Mouse (Mus musculus) brain, embryonic 18.5 days (tissue): ENCODE data around the gene Slf2.

ENCODE experiments used
- DNase-seq: peaks from one replicate; pipeline ENCODE4 v3.0.0-alpha.2; 2012; ENCODE audit warnings: low read depth, low spot score

Slf2 gene

DNA sequence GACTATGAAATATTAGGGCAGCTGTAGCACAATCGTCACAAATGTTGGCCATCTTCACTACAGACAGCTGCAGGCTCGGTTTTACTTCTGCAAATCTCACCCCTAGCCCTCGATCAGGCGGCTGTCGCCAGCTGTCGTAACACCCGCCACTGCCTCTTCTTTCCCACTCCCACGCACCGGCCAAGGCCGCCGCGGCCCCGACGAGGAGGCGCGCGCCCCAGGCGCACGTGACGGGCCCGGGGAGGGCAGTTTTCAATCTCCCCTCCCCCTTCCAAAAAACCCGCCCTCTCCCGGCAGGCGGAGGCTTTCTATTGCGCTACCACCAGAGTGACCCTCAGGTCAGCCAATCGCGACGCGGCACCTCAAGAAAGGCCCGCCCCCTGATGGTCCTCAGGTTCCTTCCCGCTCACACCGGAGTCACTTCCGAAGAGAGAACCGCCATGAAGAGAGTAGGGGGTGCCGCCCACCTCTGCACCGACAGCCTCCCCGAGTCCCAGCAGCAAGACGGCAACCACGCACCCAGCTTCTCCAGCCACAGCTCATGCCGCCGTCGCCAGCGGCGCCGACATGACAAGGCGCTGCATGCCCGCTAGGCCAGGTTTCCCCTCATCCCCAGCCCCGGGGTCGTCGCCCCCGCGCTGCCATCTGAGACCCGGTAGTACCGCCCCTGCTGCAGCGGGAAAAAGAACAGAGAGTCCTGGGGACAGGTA is at the start of gene Slf2:
Slf2 (plus strand) TSS at position 408 of the 710 bp plus-strand sequence.
- DNase-seq = peak; percentile 96

DNA sequence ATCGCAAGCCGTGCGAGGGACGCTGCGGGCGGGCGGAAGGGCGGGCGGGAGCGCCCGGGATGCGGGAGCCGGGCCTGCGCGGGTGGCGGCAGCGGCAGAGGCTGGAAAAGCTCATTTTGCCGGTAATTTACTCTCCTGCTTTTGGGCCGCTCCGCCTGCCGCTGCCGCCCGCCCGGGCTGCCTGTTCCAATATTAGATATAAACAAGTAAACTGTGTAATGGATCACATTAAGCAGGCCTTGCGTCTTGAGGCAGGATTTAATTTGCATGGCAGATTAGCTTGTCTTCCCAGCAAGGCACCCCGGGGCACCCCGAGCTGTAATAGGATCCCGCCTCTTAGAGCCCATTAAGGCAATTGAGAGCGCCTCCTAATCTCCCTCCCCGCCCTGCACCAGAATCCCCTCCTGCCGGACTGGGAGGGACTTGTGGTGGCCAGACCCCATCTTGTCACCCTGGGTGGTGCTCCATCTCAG is 48.4 kb upstream of the Slf2 start:
- DNase-seq = no peak

DNA sequence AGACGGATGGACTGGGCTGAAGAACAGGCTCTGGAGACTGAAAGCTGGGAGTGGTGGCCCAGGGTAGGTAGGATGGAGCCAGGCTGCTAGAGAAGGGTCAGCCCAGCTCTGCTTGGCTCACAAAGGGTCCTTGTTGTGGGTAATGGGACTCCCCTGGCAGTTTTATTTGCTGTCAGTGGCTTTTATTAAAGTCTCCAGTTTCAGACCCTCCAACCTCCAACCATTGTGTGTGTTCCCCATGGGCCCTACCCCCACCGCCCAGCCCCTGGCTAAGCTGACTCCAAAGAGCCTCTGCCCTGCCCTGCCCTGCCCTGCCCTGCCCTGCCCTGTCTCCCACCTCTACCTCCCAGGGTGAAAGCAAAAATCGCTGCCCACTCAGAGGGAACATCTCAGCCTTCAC is 46.6 kb upstream of the Slf2 start:
- no peak for DNase-seq

DNA sequence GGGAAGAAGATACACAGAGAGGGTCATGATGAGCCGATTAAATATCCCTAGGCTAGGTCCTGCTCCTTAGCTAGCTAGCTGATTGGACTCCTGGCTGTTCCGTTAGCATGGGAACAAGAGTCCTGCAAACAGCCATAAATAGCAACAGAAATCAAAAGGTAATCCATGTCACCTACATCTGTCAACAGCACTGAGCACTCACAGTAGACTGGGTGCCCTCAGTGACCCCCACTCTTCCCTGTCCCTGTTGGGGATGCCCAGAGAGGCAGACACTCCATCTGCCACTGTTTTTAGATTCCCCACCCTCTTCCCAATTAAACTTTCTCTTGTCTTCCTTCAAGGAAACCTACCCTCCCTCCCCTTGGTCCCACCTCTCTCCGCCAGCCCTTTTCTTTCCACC is 44.5 kb upstream of the Slf2 start:
- DNase-seq = no peak

DNA sequence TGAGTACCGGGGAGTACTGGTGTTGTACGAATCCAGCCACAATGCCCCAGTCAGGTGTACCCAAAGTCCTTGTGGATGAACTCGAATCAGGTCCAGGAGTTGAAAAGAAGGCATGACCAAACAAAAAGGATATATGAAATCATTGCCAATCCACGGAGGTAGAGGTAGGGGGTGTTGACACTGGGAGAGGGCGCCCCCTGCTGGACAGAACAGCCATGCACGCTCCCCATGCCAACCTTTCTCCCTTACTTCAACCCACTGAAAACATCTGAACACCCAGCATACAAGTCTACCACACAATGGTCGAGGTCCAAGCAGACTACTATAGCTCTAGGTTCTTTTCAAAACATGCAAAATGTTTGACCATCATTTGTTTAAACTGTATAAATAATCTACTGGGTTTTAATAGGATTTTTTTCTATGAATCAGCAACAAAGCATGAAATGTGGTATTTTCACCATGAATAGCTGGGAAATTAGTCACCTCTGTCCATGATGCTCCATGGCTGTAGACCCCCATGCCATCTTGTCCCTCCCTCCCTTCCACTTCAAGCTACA is 43.2 kb upstream of the Slf2 start:
- DNase-seq = no peak

DNA sequence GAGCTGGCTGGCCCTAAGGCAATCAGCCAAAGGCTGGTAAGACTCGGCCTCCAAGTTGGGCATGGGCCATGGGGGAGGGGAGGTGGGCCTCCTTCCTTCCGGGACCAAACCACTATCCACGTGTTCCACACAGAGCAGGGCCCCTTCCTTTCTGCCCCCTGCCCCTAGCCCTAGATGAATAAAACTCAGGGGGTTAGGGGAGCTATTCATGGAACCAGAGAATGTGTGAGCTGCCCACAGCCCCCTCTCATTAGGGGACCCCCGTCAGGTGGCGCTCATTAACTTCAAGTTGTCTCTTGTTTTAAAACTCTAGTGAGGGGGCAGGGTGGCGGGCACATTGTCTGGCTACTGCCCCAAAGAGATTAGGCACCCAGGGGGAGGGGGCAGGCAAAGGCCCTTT is 41.4 kb upstream of the Slf2 start:
- no peak for DNase-seq

DNA sequence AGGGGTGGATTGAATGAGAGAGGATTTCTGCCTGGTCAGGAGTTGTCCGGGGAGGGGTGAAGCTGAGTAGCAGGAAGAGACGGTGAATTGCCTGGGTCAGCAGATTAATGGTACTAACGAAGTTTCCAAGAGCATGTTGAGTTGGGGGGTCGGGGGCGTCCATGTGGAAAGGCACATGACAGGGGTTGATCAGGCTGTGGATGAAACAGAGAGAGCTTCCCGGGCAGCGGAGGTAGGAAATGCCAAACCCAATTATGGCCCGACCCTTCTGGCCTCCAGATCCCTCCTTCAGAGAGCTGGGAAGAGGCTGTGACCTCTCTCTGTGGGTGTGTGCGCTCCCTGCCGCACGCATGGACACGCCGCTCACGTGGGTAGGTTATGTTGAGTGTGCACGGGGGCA is 39.5 kb upstream of the Slf2 start:
- no peak for DNase-seq

DNA sequence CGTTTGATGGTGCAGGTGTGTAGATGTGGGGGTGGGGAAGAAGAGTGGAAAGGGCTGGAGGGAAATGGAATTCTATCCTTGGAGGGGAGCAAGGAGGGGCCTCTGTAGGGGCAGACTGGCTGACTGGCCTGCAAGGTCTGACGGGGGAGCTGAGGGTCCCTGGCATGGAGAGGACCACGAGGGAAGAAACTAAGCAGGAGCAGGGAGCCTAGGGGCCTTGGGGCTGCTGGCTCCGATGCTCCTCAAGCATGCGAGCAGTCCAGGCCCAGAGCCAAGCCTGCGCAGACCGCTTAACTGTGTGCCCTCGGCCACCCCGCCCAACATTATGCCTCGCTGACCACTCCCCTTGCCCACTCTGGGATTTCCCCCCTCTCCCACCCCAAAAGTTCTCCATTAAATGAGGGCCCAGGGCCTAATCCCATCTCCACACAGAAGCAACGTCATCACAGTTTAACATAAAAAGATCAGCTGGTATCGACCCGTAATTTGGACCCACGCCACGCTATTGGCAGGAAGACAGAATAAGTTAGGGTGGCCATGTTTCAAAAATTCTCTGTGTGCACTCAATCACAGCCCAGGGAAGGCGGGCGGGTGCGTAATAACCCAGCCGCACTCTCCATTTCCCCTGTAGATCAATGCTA is 37.6 kb upstream of the Slf2 start:
- DNase-seq = no peak

DNA sequence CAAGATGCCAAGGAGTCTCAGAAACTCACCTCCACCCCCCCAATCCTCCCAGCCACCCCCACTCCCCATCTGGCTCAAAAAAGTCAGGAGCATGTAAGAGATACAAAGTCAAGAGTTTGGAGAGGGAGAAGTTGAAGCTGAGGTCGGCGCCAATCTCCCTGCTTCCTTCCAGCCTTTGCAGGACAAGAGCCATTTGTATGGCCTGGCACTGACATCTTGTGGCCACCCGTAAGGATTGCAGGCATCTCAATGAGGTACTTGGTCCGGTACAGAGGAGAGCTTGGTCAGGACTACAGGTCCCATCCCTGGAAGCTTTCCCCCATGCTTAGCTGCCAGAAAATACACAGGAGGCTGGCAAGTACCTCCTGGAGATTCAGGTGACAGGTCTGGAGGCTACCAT is 35.7 kb upstream of the Slf2 start:
- DNase-seq = no peak

DNA sequence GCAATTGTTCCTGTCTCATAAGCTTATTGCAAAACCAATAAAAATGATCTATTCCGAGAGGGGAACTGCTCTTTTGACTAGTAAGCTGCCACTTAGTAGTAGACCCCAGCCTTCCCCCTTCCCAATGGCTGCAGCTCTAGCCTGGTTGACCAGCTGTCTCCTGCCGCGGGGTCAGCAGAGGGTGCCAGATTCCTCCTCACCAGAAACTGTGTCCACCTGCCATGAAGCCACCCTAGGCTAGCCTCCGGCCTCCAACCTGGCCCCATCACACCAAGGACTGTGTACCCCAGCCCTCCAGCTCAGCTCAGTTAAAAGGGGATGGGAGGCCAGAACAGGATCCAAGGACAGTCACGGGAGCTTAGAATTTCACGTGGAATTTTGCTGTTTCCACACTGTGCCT is 34.5 kb upstream of the Slf2 start:
- DNase-seq = no peak

DNA sequence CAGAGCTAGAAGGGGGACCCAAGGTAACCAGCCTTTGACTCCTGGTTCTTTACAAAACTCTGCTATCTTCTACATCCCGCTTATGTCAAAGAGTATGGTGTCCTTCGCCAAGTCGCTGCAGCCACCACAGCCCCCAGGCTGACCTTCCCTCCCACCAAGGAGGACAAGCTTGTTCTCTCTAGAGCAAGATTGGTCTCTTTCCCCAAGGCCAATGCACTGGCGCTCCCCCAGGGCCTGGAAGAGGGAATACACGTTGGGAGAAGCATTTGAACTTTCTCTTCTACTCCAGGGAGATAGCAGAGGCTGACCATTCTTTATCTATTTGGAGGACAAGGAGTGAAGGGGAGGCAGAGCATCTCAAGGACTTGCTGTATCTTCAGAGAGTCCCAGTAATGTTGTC is 33.4 kb upstream of the Slf2 start:
- DNase-seq = no peak

DNA sequence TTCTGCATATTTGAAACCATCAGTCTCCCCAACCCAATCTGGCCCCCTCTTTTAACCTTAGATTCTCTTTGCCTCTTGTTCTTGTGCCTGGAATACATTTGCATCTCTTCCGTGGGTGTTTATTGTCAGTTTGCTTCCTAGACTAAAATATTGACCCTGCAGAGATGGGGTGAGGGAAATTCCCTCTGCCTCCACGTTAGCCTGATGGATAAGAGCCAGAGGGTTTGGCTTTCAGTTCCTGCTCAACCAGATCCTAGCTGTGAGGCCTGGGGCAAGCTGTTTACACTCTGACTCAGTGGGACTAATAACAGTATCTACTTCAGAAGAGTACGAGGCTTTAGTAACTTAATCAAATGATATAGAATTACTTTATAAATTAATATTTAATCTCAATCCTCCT is 32.3 kb upstream of the Slf2 start:
- no peak for DNase-seq

DNA sequence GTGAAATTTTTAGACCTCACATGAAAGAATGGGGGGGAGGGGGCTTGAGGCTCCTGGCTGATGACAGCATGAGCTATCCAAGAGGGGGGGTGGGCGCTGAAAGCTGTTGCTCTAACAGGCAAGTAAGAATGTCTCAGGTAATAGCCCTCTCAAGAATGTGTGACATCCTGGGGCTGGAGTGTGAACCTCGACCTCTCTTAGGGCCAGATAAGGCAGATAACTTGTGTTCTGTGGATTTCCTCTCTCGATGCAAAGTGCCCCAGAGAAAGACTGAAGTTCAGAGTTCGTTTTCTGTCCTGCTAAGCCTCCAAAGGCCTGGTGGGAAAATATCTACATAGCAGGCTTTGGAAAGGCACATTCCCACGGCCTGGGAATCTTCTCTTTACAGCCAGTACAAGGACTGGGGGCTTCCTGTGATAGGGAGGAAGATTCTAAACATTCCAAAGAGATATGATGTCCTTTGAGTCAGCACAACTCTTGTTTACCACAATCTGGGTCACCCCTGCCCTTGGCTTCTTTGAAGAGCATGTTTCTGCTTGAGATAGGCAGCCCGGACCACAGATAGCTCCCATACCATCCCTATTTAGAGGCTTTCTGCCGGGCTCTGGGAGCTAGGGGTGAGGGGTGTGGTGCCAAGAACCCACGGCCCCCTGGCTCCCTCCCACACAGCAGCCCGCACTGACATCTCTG is 31.7 kb upstream of the Slf2 start:
- no peak for DNase-seq

DNA sequence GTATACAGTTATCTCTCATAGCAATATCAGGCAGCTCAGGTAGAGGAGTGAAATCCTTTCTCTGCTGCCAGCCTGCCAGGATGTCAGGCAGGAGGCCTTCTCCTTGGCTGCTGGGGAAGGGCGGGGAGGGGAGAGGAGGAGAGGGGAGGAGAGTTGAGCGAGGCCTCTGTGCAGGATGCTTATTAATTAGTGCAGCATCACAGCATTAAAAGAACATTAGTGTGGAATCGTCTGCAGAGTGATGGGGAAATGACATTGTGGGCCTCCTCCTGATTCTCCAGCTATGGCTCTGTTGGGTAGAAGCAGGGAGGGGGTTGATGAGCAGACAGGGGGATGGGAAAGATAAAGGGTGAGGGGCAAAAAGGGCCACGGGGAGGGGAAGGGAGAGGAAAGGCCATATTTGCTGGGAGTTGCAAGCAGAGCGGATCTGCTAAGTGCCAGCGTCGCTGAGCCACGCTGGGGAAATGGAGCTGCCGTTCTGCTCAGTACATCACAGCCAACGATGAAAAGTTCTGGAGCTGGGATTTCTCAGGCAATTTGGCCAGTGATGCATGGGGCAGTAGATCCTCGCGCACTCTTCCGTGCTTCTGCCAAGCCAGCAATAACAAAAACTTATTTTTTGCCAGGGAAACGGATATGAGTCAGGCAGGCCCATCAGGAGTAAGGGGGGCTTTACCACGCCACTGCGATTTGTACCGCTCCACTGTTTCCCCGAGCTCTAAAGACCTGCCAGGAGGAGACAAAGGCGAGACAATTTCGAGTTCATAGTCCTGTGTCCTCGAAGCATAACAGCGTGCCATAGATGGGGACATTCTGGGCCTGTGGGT is 30.8 kb upstream of the Slf2 start:
- DNase-seq = no peak

DNA sequence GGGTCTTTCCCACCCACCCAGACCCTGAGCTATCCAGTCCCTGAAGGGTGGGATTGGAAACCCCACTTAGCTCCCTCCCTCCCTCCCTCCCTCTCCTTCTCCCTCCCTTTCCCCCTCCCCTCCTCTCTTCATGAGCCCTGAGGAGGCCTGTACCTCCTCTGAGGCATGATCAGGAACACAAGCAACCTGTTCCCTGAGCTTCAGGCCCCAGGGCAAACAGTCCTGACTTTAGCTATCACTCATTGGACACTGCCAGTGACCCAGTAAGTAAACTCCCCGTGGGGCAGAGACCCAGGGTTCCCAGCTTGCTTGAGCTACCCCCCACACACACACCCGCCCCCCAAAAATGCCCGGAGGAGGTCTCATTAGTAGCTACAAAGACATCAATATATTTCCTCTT is 29.9 kb upstream of the Slf2 start:
- no peak for DNase-seq

DNA sequence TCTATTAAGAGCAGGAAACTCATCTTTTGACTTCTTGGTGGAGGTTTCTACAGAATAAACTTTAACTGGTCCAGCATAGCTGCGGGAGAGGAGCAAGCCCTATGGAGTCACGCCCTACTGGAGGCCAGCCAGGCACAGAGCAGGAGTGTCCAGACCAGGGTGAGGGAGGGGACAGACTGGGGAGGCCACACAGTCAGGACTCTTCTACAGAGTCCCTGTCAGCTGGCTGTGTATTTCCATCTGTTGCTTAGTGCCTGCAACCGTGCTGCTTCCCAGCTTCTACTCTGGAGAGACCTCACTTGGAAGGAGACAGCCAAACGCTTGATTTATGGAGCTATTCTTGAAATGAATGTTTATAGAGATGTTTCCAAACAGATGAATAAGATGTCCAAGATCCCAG is 28.6 kb upstream of the Slf2 start:
- DNase-seq = no peak

DNA sequence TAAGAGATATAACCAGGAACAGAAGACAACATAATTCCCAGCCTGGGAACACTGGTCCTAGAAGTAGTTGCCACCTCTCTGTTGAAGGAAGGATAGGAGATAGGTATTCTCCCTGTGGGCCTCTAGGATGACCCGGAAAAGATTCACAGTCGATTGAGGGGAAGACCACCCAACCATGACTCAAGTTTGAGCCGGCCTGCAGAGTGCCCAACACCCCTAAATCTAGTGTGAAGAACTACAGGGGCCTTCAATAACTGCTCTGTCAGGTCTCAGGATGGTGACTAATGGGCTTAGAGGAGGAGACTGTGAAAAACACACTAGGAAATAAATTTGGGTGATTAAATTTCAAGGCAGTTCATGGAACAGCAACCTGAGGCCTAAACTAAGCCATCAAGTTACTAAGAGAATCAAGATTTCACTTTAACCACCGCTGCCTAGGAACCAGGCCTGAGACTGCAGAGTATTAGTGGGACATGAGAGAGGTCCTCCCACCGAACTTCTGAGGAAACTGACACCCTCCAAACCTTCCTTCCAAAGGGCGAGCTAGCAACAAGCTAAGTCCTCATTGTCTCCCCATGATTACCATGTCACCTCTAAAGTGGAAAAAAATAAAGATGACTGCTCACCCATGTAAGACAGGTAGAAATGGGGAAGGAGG is 27.5 kb upstream of the Slf2 start:
- DNase-seq = no peak

DNA sequence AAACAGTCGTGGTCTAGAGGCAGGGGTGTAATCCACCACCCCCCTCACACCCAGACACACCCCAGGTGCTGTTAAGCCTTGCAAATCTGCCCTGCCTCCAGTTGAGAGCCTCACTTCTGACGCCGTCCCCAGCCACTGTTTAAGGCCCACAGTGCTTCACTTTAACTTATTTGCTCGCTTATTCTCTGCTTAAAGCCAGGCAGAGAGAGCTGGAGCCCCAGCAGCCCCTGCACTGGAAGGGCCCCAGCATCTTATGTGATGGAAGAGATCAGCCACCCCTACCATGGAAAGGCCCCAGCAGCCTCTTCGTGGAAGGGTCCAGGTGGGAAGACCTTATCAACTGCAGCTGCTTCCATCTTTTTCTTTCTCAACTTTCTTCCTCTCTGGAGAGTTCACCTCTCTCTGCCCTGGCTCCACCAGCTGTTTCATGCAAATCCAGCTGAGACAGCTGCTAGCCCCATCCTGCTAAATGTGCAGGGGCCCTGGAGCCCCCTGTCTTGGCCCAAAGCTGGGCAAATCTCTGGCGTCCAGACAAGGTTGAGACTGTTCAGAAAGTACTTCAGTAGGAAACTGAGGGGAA is 26.7 kb upstream of the Slf2 start:
- no peak for DNase-seq

DNA sequence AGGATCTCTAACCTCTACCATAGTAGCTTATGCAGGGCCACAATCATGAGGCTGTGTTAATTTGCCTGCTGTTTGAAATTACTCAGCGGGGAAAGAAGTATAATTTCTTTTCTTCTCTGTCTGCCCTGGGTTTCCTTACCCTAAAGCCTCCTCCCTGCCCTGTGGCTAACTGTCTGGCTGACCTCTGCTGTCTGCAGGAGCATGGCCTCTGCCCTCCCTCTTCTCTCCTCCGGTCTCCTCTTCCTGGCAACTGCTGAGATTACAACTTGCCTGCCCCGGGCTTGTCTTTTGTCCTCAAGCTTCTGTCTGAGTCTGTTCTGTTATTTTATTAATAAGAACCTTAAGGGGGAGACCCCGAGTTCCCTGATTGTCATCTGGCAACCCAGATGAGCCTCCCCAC is 25.6 kb upstream of the Slf2 start:
- no peak for DNase-seq

DNA sequence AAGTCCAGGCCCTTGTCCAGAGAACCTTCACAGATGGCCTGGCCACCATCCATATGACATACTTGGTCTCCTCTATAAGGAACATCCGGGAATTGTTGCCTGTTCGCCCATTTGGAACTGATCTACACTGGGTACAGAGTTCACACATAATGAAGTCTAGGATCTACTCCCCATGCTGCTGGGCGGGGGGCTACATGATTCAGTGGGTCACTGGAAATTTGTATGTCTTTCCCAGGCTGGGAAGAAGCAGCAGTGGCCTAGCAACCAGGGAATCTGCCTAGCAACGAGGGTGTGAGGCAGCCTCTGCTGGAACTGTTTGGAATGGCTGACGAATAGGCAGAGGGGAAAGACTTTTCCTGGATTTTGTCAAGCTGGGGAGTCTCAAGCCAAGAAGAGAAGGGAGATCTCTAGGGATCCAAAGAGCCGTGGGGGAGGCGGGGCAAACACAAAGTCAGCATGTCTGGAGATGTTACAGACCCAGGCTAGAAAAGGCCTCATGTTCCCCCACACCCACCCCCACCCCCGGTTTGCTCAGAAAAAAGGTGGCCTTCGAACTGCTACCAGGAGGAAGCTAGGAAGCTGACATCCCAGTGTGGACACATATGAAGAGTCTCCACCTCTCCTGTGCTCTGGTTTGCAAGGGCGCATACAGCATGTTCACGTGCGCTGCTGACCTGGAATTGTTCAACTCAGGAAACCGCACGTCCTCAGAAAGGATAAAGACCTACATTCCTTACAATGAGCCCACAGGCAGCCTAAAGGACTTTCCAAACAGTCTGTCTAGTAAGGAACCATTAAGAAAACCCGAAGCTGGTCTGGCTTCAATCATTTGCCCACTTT is 22.9 kb upstream of the Slf2 start:
- DNase-seq = no peak
